Mouse (Mus musculus) mammary gland, adult 2 months (tissue): Measurements from ENCODE around the gene Irgq. TPM values are rescaled to one million over a fixed set of nuclear protein-coding genes. Genes with fewer than 3 reads are reported as not detected.

Experiments
- polyA plus RNA-seq: library from polyadenylated mRNA; depleted of rRNA; stranded (reverse); fragments of >200 nt; gene quantifications from 2 replicates; pipeline ENCODE4 v1.2.3, GENCODE M21; 2012; ENCODE audit warnings: low replicate concordance; rRNA removed

Gene Irgq
- 19.0 and 20.6 TPM in 2 replicates for polyA plus RNA-seq

DNA sequence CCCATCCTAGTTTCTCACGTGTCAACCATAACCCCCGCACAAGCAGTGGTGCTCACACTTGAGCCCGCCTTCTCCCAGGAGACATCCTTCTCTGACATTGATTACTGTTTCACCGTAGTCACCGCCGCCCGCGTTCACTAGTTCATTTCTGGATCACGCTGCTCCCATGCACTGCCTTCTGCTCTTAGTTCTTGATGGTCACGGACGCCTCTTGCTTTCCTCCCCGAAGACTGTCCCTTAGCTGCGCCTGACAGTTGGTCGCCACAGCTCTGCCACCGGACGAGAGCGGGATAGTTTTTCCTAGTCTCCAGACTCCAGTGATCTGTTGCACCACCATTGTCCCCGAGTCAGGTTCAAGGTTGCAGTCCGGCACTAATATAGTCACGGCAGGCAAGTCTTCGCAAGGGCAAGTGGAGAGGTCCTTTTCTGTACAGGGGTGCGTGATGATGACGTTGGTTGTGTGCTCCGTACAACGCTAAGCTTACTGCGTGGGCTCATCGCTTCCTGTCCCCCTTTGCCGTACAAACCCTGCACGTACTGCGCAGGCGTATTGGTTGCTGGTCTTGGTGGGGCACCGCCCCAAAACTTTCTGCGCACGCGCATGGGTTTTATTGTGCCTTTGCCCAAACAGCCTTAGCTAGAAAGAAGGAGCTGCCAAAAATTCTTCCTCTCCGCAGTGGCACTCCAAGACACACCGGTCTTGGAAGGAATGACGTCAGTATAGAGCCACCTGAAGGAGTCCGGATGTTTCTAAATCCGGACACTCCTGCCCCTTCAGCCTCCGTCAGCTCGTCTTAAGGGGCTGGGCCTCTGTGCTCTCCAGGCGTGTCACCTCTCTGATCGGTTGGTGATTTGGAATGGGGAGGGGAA lies at the start of gene Irgq:
TSS of gene Irgq (plus strand) at position 628 of the 870 bp plus-strand sequence.

DNA sequence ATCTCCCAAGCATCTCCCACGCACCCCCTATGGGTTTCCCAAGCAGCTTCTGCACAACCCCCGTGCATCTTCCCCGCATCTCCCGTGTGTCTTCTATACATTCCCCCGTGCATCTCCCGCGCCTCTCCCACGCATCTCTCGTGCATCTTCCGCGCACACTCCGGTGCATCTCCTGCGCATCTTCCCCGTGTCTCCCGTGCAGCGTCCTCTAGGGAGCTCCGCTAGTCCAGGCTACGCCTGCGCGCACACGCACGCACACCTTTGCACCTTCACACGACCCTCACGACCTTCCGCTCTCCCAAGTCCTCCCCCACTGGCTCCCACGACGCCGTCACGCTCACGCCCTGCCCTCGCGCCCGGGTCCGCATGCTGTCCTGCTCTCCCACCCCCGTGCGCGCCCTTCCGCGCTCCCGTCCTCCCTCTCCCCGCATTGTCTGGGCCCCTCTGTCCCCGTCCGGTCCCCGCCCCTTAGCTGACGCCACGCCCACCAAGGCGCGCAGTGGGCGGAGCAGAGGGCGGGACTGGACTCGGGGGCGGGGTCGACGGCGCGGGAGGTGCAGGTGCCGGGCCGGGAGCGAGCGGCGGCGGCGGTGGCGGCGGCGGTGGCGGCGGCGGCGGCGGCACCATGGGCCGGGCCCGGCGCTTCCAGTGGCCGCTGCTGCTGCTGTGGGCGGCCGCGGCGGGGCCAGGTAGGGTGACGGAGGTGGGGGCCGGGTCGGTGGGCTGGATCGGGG lies 48.8 kb upstream of the Irgq start, which contains the start of gene Cadm4:
TSS of gene Cadm4 (plus strand) at position 550 of the 734 bp plus-strand sequence.

DNA sequence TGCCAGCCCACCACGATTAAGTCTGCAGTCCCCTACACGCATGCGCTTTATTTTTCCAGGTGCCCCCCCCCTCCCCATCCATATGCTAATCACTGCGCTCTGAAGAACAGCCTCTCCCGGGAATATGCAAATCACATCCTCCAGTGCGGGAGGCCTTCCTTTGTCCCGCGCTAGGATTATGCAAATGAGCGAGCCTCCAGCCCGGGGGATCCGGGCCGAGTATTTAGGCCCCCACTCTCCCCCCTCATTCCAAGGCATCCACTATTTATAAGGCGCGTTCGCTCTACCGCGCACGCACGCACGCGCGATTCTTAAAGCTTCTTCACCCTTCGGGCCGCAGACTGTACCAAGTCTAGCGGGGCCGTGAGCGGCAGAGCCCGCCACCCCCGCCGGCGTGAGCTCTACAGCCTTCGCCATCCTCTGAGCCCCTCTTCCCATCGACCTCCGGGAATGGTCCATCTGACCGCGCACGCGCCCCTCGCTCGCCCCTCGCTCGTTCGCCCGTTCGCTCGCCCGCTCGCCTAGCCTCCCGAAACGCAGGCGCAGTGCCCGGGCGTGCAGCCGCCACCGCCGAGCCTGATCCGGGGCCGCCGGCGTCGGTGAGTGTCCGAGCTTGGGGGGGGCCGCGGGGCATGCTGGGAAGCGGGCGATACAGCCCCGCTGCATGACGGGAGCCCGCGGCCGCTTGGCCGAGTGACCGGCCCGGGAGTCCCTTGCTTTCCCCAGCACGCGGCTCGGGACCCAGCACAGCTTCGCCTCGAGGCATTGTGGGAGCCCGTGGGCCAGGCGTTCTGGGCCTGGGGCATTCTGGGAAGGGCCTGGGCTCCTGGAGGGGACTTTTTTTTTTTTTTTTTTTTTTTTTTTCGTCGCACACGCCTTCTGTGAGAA lies 23.4 kb upstream of the Irgq start, which contains the start of gene Zfp428:
TSS of gene Zfp428 (plus strand) at position 169 of the 888 bp plus-strand sequence.

DNA sequence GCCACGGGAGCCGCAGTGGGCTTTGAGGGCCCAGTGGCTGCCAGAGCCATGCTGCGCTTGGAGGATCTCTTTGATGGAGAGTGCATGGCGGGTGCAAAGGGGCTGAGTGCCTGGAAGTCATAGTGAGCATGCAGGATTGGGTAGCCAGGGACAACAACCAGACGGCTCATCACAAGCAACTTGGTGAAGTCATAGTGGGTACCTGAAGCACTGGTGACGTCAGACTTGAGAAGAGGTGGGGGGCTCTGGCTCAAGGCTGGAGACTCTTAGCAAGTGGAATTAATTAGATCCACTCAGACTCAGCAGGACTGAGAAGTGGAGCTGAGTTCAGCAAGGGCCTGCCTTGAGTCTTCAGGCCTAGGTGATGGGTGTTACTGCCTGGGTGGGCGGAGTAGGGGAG lies 18.1 kb upstream of the Irgq start, which contains the start of gene AC161166.1:
TSS of gene AC161166.1 (minus strand) at position 101 of the 400 bp plus-strand sequence.

DNA sequence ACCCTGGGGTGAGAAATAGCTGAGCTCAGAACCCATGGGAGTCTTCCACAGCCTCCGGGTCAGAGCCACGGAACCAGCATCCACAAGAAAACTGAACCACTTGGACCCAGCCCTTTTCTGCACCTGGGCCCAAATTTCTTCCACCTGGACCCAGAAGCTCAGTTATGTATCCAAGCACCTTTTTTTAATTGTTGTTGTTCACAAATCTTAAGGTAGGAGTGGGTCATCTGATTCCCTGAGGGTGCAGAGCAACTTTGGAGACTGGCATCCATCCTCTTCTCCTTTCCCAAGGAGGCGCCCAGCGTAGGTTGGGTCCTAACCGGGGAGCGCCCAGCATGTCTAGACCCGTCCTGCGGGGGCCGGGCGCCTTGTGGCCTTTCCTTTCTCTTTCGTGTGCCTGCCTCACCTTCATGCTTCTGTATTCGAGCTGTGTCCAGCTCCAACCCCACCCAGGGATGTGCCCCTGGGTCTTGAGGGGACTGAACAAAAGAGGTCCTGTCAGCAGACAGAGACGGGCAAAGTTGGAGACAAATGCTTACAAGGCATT lies 15.7 kb downstream of the Irgq start, which contains the start of the genes Pinlyp and Xrcc1:
TSS of gene Pinlyp (minus strand) at position 51 of the 547 bp plus-strand sequence.
TSS of gene Xrcc1 (plus strand) at position 222 of the 547 bp plus-strand sequence.

DNA sequence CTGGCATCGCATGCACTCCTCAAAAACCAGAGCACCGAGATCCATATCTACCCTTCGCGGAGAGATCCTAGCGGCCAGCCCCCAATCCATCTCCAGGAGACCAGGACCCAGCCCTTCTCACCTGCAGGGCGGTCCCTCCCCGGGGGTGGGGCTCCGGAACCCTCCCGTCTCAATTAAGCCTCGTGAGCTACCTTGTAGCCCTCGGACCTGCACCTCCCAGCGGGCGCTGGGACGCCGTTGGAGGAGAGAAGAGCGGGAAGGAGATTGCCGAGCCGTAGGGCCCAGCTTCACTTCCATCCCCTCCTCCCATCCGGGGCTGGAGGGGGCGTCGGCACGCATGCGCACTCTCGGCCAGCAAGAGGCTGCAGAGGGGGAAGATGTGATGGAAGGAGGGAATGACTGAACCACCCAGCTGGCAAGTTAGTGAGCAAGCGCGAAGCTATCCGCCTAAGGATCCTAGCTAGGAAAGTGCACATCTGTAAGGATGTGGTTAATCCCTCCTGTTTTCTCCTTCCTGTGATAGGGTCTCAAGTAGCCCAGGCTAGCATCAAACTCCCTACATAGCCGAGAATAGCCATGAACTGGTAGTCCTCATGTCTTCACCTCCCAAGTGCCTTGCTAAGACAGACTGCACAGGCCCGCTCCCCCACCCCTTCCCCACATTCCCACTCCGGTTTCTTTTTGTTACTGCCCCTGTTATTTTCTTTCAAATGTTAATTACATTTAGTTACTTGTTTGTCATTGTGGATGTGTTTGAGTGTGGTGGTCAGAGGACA lies 57.0 kb downstream of the Irgq start, which contains the start of the genes Ethe1 and Zfp575:
TSS of gene Ethe1 (plus strand) at position 214 of the 776 bp plus-strand sequence.
TSS of gene Zfp575 (minus strand) at position 312 of the 776 bp plus-strand sequence.

Other genes starting within 250 kb of the Irgq start
- gene Zfp61, start 229.5 kb upstream of the Irgq start, polyA plus RNA-seq = 3.0 and 5.6 TPM in 2 replicates
- 4.3 and 7.8 TPM in 2 replicates for gene Zfp94, start 214.0 kb upstream of the Irgq start, polyA plus RNA-seq
- not detected in 2 replicates for gene Tescl, start 196.8 kb upstream of the Irgq start, polyA plus RNA-seq
- 0.16 and 2.8 TPM in 2 replicates for gene Lypd5, start 181.5 kb upstream of the Irgq start, polyA plus RNA-seq
- gene Kcnn4, start 160.4 kb upstream of the Irgq start, polyA plus RNA-seq = 35.8 and 76.3 TPM in 2 replicates
- gene Smg9, start 131.1 kb upstream of the Irgq start, polyA plus RNA-seq = 64.5 and 74.1 TPM in 2 replicates
- 1.1 and 4.1 TPM in 2 replicates for gene Irgc1, start 78.4 kb upstream of the Irgq start, polyA plus RNA-seq
- 14.8 and 26.7 TPM in 2 replicates for gene Plaur, start 68.2 kb upstream of the Irgq start, polyA plus RNA-seq
- gene Cadm4, start 48.7 kb upstream of the Irgq start, polyA plus RNA-seq = 12.6 and 19.7 TPM in 2 replicates
- gene Zfp428, start 23.7 kb upstream of the Irgq start, polyA plus RNA-seq = 4.9 and 17.5 TPM in 2 replicates
- gene AC161166.1, start 18.2 kb upstream of the Irgq start, polyA plus RNA-seq = not detected in 2 replicates
- 0.23 and 0.34 TPM in 2 replicates for gene Pinlyp, start 15.4 kb downstream of the Irgq start, polyA plus RNA-seq
- 40.5 and 54.7 TPM in 2 replicates for gene Xrcc1, start 15.6 kb downstream of the Irgq start, polyA plus RNA-seq
- 25.3 and 33.7 TPM in 2 replicates for gene Ethe1, start 56.9 kb downstream of the Irgq start, polyA plus RNA-seq
- 0.22 and 0.80 TPM in 2 replicates for gene Zfp575, start 57.0 kb downstream of the Irgq start, polyA plus RNA-seq
- gene Phldb3, start 80.1 kb downstream of the Irgq start, polyA plus RNA-seq = 3.0 and 6.6 TPM in 2 replicates
- gene Lypd3, start 105.9 kb downstream of the Irgq start, polyA plus RNA-seq = 7.3 and 8.8 TPM in 2 replicates
- not detected in 2 replicates for gene Tex101, start 146.0 kb downstream of the Irgq start, polyA plus RNA-seq
- gene BC049730, start 178.6 kb downstream of the Irgq start, polyA plus RNA-seq = not detected in 2 replicates
- not detected in 2 replicates for gene Gm4763, start 196.2 kb downstream of the Irgq start, polyA plus RNA-seq
- 0.41 and 0.66 TPM in 2 replicates for gene Cd177, start 229.6 kb downstream of the Irgq start, polyA plus RNA-seq
- 0.19 and 0.30 TPM in 2 replicates for gene Ceacam10, start 246.5 kb downstream of the Irgq start, polyA plus RNA-seq